Mouse (Mus musculus) limb, embryonic 10.5 days (tissue): Measurements from ENCODE around the gene Serpina9. TPM values are rescaled to one million over a fixed set of nuclear protein-coding genes. Genes with fewer than 3 reads are reported as not detected.
A peak's percentile ranks its signal among the peaks of the same experiment; 100 is the strongest.

Source experiments
- DNase-seq: peaks from one replicate; pipeline ENCODE4 v3.0.0-alpha.2; 2017; ENCODE audit warnings: low spot score
- H3K27ac ChIP-seq: fragments of 300-500 bp; sonication (generic); 2 replicates; pipeline ENCODE4 v1.5.1; 2016; ENCODE audit warnings: mild to moderate bottlenecking
- H3K27me3 ChIP-seq: fragments of 300-500 bp; sonication (generic); 2 replicates; pipeline ENCODE4 v1.6.1; 2016; ENCODE audit warnings: low read depth, mild to moderate bottlenecking; ENCODE audit not compliant: poor library complexity, severe bottlenecking
- H3K36me3 ChIP-seq: fragments of 300-500 bp; sonication (generic); 2 replicates; pipeline ENCODE4 v1.6.1; 2016; ENCODE audit warnings: mild to moderate bottlenecking, moderate library complexity
- H3K4me1 ChIP-seq: fragments of 300-500 bp; sonication (generic); 2 replicates; pipeline ENCODE4 v1.6.1; 2016
- H3K4me3 ChIP-seq: fragments of 300-500 bp; sonication (generic); 2 replicates; pipeline ENCODE4 v1.5.1; 2016; ENCODE audit warnings: mild to moderate bottlenecking, moderate library complexity
- H3K9me3 ChIP-seq: fragments of 300-500 bp; sonication (generic); replicated peaks from 2 replicates; pipeline ENCODE4 v1.6.1; 2016; ENCODE audit warnings: mild to moderate bottlenecking
- WGBS: fragments of 180-500 bp; shearing (Covaris S2); methylation state at CpG from one replicate; pipeline ENCODE4 v1.1.7; 2016; 5-methylcytosine and 5-hydroxymethylcytosine counted together
- polyA plus RNA-seq: library from polyadenylated mRNA; unstranded; fragments of >200 nt; fragmentation: Nextera tagmentation; extraction: Ambion mirVana; gene quantifications from 2 replicates; pipeline ENCODE4 v1.2.1, GENCODE M21; 2016

Serpina9 gene
- polyA plus RNA-seq, 1 experiment from 2014 or later, result not detected

DNA sequence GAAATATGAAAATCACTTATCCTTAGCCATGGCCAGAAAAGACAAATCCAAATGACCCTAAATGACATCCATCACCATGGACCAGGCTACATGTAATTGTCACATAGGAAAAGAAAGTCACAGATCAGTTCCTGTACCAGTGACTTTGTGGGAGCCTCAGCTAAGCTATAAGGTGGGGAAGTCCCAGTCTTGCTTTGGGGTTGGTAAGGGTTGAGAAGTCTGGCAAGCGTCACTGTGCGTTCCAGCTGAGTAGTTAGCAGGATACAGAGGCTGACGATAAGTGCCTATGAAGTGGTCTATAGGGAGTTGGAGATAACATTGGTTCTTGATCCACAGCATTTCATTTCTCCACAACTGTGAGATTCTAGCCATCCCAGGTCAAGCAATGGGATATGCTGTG lies 1.7 kb upstream of the Serpina9 start:
- Histone ChIP-seq H3K36me3 (no peaks in the 10 kb centered on the region), H3K27ac (no peak overlapping the region), H3K9me3 (no peaks in the 10 kb centered on the region), H3K27me3 (no peaks in the 10 kb centered on the region), H3K4me3 (no peak overlapping the region), H3K4me1 (no peaks in the 10 kb centered on the region)
- 89% methylated on average over 3 of the region's 3 CpGs for WGBS
- no peak for DNase-seq

DNA sequence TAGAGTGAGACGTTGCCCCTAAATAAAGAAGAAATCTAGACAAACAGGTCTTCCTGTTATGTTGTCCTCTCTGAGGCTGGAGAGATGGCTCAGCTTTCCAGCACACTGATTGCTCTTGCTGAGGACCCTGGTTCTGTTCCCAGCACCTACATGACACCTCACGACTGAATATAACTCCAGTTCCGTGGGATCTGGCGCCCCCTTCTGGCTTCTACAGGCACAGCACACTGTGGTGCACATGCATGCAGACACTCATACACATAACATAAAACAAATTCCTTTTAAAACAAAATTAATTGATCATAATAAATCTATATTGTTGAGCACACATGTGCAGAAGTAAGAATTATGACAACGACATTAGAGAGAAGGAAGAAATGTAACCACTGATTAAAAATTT lies 8.9 kb downstream of the Serpina9 start:
- H3K27ac ChIP-seq, result no peak overlapping the region
- H3K9me3 ChIP-seq, result no peaks in the 10 kb centered on the region; the same call in 1 of the 2 replicates
- H3K27me3 ChIP-seq, result no peaks in the 10 kb centered on the region
- no peaks in the 10 kb centered on the region for H3K36me3 ChIP-seq
- 87% methylated on average over 5 of the region's 5 CpGs for WGBS
- no peak for DNase-seq
- no peaks in the 10 kb centered on the region for H3K4me1 ChIP-seq
- H3K4me3 ChIP-seq, result no peak overlapping the region

DNA sequence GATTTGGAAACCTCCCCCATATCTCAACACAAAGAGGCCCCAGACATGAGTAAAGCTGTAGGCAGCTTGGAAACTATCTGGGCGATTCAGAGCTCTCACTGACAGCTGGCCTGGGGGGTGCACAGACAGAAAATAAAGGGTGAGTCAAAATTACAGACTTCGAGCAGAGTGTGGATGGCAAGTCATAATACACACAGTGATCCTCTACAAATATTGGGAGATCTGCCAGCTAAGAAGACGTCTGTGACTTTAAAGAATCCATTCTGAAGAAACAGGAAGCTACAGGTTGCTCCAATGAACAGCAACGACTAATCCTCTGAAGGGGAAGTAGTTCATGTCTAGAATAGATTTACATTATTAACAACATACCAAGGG lies 10.3 kb downstream of the Serpina9 start:
- WGBS, result 83% methylated on average over 4 of the region's 4 CpGs
- H3K27me3 ChIP-seq, result no peaks in the 10 kb centered on the region

DNA sequence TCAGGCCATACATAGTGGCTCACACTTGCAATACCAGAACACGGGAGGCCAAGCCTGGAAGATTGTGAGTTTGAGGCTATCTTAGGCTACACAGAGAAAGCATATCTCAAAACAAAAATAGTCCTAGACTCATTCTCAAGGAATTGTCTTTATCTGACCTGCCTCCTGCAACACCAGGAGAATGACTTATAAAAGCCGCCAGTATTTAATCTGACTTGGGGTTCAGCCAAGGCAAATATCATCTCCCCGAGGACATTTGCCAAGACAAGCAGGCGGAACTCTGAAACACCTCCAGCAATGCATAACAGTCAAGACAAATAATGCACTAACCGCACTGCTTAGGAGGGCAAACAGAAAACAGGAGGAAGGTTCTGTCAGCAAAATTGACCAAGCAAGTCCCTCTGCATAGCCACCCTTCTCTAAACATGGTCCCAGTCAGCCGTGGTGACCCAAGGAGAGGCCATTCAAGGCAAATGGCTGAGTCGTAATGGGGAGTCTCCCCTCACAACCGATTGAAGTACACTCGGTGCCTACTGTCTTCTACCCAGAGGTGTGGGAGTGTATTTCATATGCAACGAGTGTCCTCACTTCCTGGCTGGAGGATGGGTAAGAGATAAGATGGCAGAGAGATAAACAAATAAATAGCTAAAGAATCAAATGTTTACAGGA lies 10.9 kb downstream of the Serpina9 start:
- Histone ChIP-seq H3K27ac (no peak overlapping the region), H3K27me3 (no peaks in the 10 kb centered on the region), H3K4me1 (no peaks in the 10 kb centered on the region), H3K9me3 (no peaks in the 10 kb centered on the region; the same call in 1 of the 2 replicates), H3K36me3 (no peaks in the 10 kb centered on the region), H3K4me3 (no peak overlapping the region)
- no peak for DNase-seq
- 88% methylated on average over 10 of the region's 10 CpGs for WGBS

More for the DNA sequence above, 10.3 kb downstream of the Serpina9 start:
- Histone ChIP-seq H3K4me3 (no peak overlapping the region), H3K4me1 (no peaks in the 10 kb centered on the region), H3K36me3 (no peaks in the 10 kb centered on the region), H3K27ac (no peak overlapping the region), H3K9me3 (no peaks in the 10 kb centered on the region; the same call in 1 of the 2 replicates)
- DNase-seq, result no peak

DNA sequence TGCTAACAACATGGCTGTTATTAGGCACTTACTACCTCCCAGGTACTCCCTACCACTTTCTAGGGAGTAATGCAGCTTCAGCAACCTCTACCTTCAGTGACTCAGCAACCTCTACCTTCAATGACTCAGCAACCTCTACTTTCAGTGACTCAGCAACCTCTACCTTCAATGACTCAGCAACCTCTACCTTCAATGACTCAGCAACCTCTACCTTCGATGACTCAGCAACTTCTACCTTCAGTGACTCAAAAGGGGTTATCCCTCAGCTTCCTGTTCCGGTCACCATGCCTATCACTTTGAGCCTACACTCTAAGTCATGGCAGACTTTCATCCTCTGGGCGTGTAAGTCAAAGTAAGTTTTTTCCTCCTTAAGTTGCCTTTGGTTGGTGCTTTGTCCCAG lies 13.0 kb downstream of the Serpina9 start:
- no peaks in the 10 kb centered on the region for H3K36me3 ChIP-seq
- H3K27me3 ChIP-seq, result no peaks in the 10 kb centered on the region
- 92% methylated on average over 3 of the region's 3 CpGs for WGBS
- 0 out of 2 replicates have a peak, but pooled peaks cover 6% of the 10 kb centered on the region for H3K4me1 ChIP-seq
- no peak for DNase-seq
- H3K27ac ChIP-seq, result no peak overlapping the region
- H3K9me3 ChIP-seq, result no peaks in the 10 kb centered on the region; the same call in 1 of the 2 replicates
- no peak overlapping the region for H3K4me3 ChIP-seq

DNA sequence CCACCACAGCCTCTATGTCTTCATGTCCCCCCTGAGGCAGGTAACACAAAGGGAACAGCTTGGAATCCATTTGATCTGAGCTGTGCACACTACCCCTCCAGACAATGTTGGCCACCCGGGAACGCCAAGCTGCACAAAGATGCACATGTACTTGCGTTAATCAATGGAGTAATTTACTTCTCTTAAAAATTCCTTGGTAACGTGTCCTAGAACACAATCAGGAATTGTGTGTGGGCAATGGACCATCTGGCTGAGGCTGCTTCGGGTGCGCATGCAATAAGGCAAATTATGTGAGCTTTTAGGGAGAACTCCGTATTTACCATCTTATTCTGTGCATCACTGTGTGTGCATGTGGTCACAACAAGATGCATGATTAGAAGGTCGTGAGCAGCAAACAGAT lies 13.9 kb downstream of the Serpina9 start:
- WGBS, result 93% methylated on average over 8 of the region's 8 CpGs
- Histone ChIP-seq H3K4me3 (no peak overlapping the region), H3K36me3 (no peaks in the 10 kb centered on the region), H3K9me3 (no peaks in the 10 kb centered on the region; the same call in 1 of the 2 replicates), H3K27me3 (no peaks in the 10 kb centered on the region), H3K4me1 (0 out of 2 replicates have a peak, but pooled peaks cover 6% of the 10 kb centered on the region), H3K27ac (no peak overlapping the region)
- no peak for DNase-seq

DNA sequence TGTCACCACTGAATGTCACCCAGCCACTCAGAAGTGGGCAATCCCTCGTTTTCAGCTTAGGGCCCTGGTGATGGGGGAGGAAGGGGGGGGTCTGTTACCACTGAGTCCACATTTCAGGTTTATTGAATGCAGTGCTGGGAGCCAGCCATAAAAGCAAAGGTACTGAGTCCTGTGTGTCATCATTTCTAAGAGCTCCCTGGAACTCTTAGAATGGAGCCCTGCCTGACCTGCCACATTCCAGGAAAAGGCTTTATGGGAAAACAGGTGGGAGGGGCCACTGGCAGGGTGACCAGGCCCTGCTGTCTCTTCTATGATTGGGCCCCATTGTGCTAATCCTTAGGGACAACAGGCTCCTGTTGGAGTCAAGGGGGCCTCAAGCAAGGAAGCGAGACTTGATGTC lies 17.0 kb downstream of the Serpina9 start:
- Histone ChIP-seq H3K4me1 (0 out of 2 replicates have a peak, but pooled peaks cover 6% of the 10 kb centered on the region), H3K27me3 (no peaks in the 10 kb centered on the region), H3K27ac (no peak overlapping the region), H3K36me3 (no peaks in the 10 kb centered on the region), H3K9me3 (no peaks in the 10 kb centered on the region), H3K4me3 (no peak overlapping the region)
- DNase-seq, result no peak
- 72% methylated on average over 2 of the region's 2 CpGs for WGBS

DNA sequence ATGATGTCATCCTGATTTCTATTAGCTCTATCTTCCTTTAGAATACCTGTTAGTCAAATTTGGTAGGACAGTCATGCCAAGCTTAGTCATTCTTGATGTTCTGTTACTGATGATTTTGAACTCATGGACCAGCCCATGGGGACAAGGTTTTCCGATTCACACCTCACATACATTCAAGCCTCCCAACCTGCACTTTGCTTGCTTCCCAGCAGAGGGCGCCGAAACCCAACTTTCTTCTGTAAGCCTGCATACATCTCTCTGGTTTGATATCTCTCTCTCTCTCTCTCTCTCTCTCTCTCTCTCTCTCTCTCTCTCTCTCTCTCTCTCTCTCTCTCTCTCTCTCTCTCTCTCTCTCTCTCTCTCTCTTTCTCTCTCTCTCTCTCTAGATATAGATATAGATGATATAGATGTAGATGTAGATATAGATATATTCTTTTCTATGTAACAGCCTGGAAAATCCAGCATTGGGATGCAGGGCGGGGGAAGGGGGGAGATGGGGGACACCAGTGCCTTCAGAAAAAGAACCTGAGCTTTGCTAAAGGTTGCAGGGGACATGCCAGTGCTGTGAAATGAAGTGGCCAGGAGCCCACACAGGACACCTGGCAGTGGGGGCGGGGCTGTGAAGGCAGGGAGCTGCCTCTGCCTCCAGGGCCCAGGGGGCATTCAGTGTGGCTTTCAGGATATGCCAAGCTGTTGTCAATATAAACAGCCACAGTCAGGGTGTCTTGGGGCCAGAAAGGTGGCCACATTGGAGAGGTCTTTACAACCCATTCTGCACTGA lies 18.1 kb downstream of the Serpina9 start:
- no peaks in the 10 kb centered on the region for H3K36me3 ChIP-seq
- 44% methylated on average over 5 of the region's 5 CpGs for WGBS
- no peak overlapping the region for H3K27ac ChIP-seq
- H3K27me3 ChIP-seq, result no peaks in the 10 kb centered on the region
- no peaks in the 10 kb centered on the region for H3K9me3 ChIP-seq
- no peak overlapping the region for H3K4me3 ChIP-seq
- DNase-seq, result peak; percentile 74
- H3K4me1 ChIP-seq, result 0 out of 2 replicates have a peak, but pooled peaks cover 6% of the 10 kb centered on the region

DNA sequence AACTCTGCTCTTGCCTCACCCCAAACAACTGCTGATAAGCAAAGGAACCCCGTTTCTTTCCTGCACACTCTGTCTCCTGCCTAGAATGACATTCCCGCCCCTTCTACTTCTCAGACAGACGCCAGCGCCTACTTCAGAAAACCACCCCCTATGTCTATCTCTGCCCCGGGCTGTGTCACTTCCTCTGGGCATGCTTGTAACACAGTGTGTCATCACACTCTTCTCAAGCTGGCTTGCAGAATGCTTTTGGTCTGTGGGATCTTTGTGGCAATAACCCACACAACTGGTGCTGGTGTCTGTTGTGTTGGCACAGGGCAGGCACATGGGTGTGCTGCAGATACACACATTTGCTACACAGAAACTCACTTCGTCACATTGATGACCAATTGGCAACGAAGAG lies 20.6 kb downstream of the Serpina9 start:
- Histone ChIP-seq H3K4me3 (no peak overlapping the region), H3K4me1 (0 out of 2 replicates have a peak, but pooled peaks cover 6% of the 10 kb centered on the region), H3K27me3 (no peaks in the 10 kb centered on the region), H3K9me3 (no peaks in the 10 kb centered on the region), H3K36me3 (no peaks in the 10 kb centered on the region), H3K27ac (no peak overlapping the region)
- 76% methylated on average over 7 of the region's 7 CpGs for WGBS
- no peak for DNase-seq

DNA sequence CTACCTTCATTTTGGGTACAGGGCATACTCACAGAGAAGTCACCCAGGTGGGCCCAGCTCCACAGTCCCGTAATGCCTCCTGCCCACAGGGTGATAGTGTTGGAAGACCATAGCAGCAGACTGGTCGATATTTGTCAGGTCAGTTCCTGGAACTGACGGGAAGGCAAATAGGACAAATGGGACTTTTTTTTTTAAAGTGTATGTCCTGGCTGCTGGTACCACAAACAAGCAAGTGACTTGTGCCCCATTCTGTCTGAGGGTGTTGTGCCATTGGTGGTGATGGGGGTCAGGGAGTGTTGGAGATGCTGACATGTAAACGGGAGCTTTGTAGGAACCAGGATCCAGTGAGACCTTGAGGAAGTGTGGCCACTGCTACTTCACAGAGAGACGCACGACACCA lies 23.7 kb downstream of the Serpina9 start, which contains the start of gene Serpina11:
Serpina11 (minus strand) TSS at position 101 of the 400 bp plus-strand sequence.
- no peaks in the 10 kb centered on the region for H3K9me3 ChIP-seq
- no peaks in the 10 kb centered on the region for H3K27me3 ChIP-seq
- WGBS, result 92% methylated on average over 6 of the region's 6 CpGs
- H3K36me3 ChIP-seq, result no peaks in the 10 kb centered on the region
- no peak within 1 kb of the TSS for H3K4me3 ChIP-seq
- no peak within 1 kb of the TSS for H3K27ac ChIP-seq
- DNase-seq, result no peak
- no peaks in the 10 kb centered on the region for H3K4me1 ChIP-seq

DNA sequence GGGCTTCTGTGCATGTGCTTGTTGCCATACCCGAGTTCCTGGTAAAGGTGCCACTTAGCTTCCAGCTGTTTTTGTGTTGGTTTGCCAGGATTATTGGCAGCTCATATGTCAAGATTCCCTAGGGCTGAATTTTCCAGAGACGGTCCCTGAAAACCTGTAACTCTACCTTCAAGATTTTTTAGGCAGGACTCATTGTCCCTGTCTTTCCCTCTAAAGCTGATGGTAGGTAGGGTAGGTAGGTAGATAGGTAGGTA lies 24.1 kb downstream of the Serpina9 start:
- H3K36me3 ChIP-seq, result no peaks in the 10 kb centered on the region
- no peak overlapping the region for H3K27ac ChIP-seq
- H3K4me3 ChIP-seq, result no peak overlapping the region
- H3K9me3 ChIP-seq, result no peaks in the 10 kb centered on the region
- H3K4me1 ChIP-seq, result no peaks in the 10 kb centered on the region
- 64% methylated on average over 2 of the region's 2 CpGs for WGBS
- DNase-seq, result no peak
- H3K27me3 ChIP-seq, result no peaks in the 10 kb centered on the region

DNA sequence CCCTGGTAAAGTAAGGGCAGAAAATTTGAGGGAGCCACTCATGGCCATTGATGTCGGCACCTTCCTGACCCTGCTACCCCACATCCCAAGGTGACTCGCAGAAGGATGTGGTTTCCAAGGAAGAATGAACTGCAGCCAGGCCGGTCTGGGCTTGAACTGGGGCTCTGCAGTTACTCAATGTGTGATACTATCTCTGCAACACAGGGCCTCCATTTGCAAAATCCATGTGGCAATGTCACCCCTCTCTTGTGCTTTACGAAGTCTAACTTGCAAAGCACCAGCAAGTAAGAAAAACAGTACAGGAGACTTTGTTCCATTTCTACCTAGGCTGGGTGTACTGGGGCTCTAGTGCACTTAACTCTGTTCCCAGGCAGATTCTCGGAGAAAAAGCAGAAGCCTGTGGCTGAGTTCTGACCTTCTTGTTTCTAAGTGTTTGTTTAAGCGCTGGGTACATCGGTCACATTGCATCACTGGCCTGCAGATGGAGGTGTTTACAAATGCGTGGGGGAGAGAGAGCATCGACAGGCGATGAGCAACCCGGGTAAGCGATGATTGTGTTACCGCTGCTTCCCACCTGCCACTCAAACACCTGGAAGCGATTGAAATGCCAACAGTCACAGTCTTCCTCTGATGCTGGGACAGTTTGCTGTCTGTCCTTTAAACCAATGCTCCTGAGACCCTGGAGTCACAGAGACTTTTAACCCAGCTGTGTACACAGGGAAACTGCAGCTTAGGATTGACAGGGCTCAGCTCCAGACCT lies 24.6 kb downstream of the Serpina9 start:
- H3K27ac ChIP-seq, result no peak overlapping the region
- DNase-seq, result no peak
- H3K27me3 ChIP-seq, result no peaks in the 10 kb centered on the region
- H3K4me3 ChIP-seq, result no peak overlapping the region
- H3K9me3 ChIP-seq, result no peaks in the 10 kb centered on the region
- H3K4me1 ChIP-seq, result no peaks in the 10 kb centered on the region
- WGBS, result 64% methylated on average over 14 of the region's 14 CpGs
- H3K36me3 ChIP-seq, result no peaks in the 10 kb centered on the region

DNA sequence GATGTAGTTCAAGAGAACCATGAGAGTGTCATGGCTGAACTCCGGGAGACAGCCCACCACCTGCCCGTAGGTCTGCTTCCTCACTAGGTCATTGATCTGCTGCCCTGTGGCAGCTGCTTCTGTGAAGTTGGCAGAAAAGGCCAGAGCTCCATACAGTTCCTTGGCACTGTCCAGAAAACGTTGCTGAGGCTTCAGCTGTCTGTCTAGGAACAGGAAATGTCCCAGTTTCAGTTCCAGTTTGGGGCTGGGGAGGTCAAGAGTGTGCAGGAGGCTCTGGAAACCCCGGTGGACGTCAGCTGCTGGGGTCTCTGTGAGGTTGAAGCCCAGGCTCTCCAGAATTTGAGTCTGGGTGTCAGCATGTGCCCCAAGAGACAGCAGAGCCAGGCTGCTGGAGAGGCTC lies 27.7 kb downstream of the Serpina9 start:
- no peak for DNase-seq
- Histone ChIP-seq H3K4me3 (no peak overlapping the region), H3K36me3 (no peaks in the 10 kb centered on the region), H3K27ac (no peak overlapping the region), H3K4me1 (no peaks in the 10 kb centered on the region), H3K9me3 (no peaks in the 10 kb centered on the region), H3K27me3 (no peaks in the 10 kb centered on the region)
- WGBS, result 71% methylated on average over 5 of the region's 5 CpGs
